Mouse (Mus musculus): ENCODE results near the gene Angptl2. TPM values are rescaled to one million over a fixed set of nuclear protein-coding genes. Genes with fewer than 3 reads are reported as not detected.

Gene Angptl2
- total RNA-seq, 1 experiment = 5.1 TPM

DNA sequence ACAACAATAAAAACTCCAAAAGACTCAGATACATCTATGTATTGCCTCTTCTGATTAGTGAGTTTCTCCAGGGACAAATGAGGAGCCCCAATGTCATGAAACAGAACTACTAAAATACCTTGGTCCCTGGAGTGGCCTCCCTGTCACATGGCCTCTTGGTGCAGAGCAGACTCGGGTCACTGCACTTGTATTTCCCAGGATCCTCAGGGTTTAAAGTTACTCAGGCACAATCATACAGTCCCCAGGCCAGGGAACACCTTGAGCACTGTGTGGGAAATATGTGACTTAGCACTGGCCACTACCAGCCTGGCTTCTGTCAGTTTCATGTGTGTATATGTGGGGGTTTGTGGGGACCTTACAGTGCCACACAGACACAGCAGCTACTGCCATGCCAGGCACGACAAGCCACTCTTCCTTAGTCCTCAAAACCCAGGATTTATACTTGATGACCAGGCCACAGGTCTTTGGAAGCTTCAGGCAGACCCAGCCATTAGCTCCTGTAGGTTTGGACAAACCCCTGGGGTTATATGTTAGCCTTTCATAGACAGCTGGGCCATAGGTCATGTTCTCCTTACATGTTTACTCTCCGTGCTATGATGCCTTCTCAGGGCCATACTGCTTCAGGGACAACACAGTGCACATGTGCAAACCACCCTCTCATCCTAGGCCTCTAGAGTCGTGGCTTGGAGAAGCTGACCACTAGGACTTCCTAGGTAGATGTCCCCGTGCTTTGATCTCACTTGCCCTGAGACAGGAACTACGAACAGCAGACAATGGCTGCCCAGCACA, 17.1 kb downstream of the Angptl2 start:
- H3K36me3 ChIP-seq (ENCODE audit: control insufficient read depth, insufficient read depth, low read length, poor library complexity, severe bottlenecking) = no peaks in the 10 kb centered on the region
- no peak overlapping the region for H3K9ac ChIP-seq (ENCODE audit: insufficient read depth, low read depth, low read length, poor library complexity, severe bottlenecking)
- no peak overlapping the region for H3K4me3 ChIP-seq (ENCODE audit: insufficient read depth in 1 of 2, low read depth in 1 of 2, low read length in 2 of 2, poor library complexity in 1 of 2, severe bottlenecking in 1 of 2)
- no peak for TF ChIP-seq ZC3H11A (IDR thresholded peaks at IDR 0.05; ENCODE audit: borderline replicate concordance, low read depth, low read length)
- no peak for TF ChIP-seq CHD2 (IDR thresholded peaks at IDR 0.05; ENCODE audit: low read depth, low read length)
- TF ChIP-seq ZNF384 (IDR thresholded peaks at IDR 0.05; ENCODE audit: low read depth, low read length) = no peak
- no peak for TF ChIP-seq HCFC1 (IDR thresholded peaks at IDR 0.05; ENCODE audit: borderline replicate concordance, insufficient read depth, low read length)
- TF ChIP-seq MAFK (IDR thresholded peaks at IDR 0.05; ENCODE audit: insufficient read depth, low read depth, low read length) = no peak
- in situ Hi-C loops (cut with MboI; ENCODE audit: low sequenced_read_pairs in 2 of 2, unreplicated experiment in 2 of 2) = no loop called here
- no peaks in the 10 kb centered on the region for H3K9me3 ChIP-seq (ENCODE audit: control insufficient read depth, insufficient read depth, low read depth, low read length)
- peaks cover 0 to 3% of the 10 kb centered on the region in 2 experiments; a peak in 1 of 4 replicates for H3K4me1 ChIP-seq (ENCODE audit: control insufficient read depth in 2 of 2, insufficient read depth in 2 of 2, low read length in 2 of 2, poor library complexity in 1 of 2)
- H3K27ac ChIP-seq (ENCODE audit: insufficient read depth, low read depth, low read length, poor library complexity, severe bottlenecking) = no peak overlapping the region
- no peak for DNase-seq (ENCODE audit: low read depth, low spot score)

DNA sequence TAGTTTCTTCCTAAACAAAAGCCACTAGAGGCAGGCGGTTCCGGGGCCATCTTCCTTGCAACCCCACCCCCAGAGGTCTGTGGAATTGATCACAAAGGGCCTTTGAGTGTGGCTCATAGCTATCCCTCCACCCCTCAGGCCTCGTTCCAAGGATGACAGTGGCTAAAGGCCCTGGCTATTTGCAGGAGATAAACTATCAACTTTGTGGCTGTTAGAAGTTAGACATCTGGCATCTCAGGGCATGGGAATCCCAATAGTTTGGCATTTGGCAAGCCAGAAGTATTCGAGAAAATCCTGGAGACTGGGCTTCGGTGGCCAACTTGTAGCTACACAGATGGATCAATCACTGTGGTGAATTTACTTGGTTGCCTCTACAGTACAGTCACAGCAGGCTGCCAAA, 18.0 kb downstream of the Angptl2 start:
- no peaks in the 10 kb centered on the region for H3K9me3 ChIP-seq (ENCODE audit: control insufficient read depth, insufficient read depth, low read depth, low read length)
- DNase-seq (ENCODE audit: low read depth, low spot score) = no peak
- in situ Hi-C loops (cut with MboI; ENCODE audit: low sequenced_read_pairs in 2 of 2, unreplicated experiment in 2 of 2) = no loop called here
- no peak overlapping the region for H3K27ac ChIP-seq (ENCODE audit: insufficient read depth, low read depth, low read length, poor library complexity, severe bottlenecking)
- no peak for TF ChIP-seq HCFC1 (IDR thresholded peaks at IDR 0.05; ENCODE audit: borderline replicate concordance, insufficient read depth, low read length)
- no peak for TF ChIP-seq ZNF384 (IDR thresholded peaks at IDR 0.05; ENCODE audit: low read depth, low read length)
- TF ChIP-seq CHD2 (IDR thresholded peaks at IDR 0.05; ENCODE audit: low read depth, low read length) = no peak
- TF ChIP-seq ZC3H11A (IDR thresholded peaks at IDR 0.05; ENCODE audit: borderline replicate concordance, low read depth, low read length) = no peak
- no peak for TF ChIP-seq MAFK (IDR thresholded peaks at IDR 0.05; ENCODE audit: insufficient read depth, low read depth, low read length)
- H3K4me3 ChIP-seq (ENCODE audit: insufficient read depth in 1 of 2, low read depth in 1 of 2, low read length in 2 of 2, poor library complexity in 1 of 2, severe bottlenecking in 1 of 2) = no peak overlapping the region
- H3K36me3 ChIP-seq (ENCODE audit: control insufficient read depth, insufficient read depth, low read length, poor library complexity, severe bottlenecking) = no peaks in the 10 kb centered on the region
- H3K9ac ChIP-seq (ENCODE audit: insufficient read depth, low read depth, low read length, poor library complexity, severe bottlenecking) = no peak overlapping the region
- H3K4me1 ChIP-seq (ENCODE audit: control insufficient read depth in 2 of 2, insufficient read depth in 2 of 2, low read length in 2 of 2, poor library complexity in 1 of 2) = peaks cover 0 to 3% of the 10 kb centered on the region in 2 experiments; a peak in 1 of 4 replicates

DNA sequence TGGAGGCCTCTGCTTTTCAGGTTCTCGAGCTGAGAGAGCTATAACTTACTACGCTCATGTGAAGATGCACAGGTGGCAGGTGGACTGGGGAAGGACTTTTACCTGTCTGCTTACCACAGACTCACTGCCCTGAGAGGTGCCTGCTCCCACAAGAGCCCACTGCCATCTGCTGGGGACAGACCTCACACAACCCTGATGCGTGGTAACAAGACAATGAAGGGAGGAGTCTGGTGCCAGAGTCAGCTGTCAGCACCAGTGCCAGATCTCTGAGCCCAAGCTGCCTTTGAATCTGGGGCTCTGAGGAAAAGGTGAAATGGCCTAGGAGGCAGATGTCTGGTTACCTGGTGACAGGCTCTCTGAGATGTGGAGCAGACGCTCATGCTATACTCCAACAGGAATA, 19.0 kb downstream of the Angptl2 start:
- no peak overlapping the region for H3K9ac ChIP-seq (ENCODE audit: insufficient read depth, low read depth, low read length, poor library complexity, severe bottlenecking)
- no peak overlapping the region for H3K27ac ChIP-seq (ENCODE audit: insufficient read depth, low read depth, low read length, poor library complexity, severe bottlenecking)
- no peak overlapping the region for H3K4me3 ChIP-seq (ENCODE audit: insufficient read depth in 1 of 2, low read depth in 1 of 2, low read length in 2 of 2, poor library complexity in 1 of 2, severe bottlenecking in 1 of 2)
- no peaks in the 10 kb centered on the region for H3K36me3 ChIP-seq (ENCODE audit: control insufficient read depth, insufficient read depth, low read length, poor library complexity, severe bottlenecking)
- DNase-seq (ENCODE audit: low read depth, low spot score) = no peak
- no peaks in the 10 kb centered on the region for H3K9me3 ChIP-seq (ENCODE audit: control insufficient read depth, insufficient read depth, low read depth, low read length)
- in situ Hi-C loops (cut with MboI; ENCODE audit: low sequenced_read_pairs in 2 of 2, unreplicated experiment in 2 of 2) = no loop called here
- peaks cover 0 to 3% of the 10 kb centered on the region in 2 experiments; a peak in 1 of 4 replicates for H3K4me1 ChIP-seq (ENCODE audit: control insufficient read depth in 2 of 2, insufficient read depth in 2 of 2, low read length in 2 of 2, poor library complexity in 1 of 2)
- no peak for TF ChIP-seq ZC3H11A (IDR thresholded peaks at IDR 0.05; ENCODE audit: borderline replicate concordance, low read depth, low read length)

DNA sequence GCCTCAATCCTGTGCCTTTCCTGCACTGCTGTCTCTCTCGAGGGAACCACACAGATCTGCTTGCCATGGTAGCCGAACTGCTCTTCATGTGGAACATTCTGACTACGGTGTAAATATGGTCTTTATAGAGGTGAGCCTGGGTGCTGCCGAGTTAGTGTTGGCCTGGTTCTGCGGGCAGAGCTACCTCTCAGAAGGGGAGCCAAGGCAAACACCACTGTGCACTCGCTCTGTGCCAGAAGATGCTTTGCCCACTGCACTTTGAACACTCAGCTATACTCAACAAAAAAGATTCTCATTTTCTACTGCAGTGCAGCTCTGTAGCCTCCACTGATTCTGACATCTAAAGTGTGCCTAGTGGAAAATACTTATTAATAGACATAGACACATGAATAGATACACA, 21.7 kb downstream of the Angptl2 start:
- no peaks in the 10 kb centered on the region for H3K9me3 ChIP-seq (ENCODE audit: control insufficient read depth, insufficient read depth, low read depth, low read length)
- no peaks in the 10 kb centered on the region for H3K4me1 ChIP-seq (ENCODE audit: control insufficient read depth in 2 of 2, insufficient read depth in 2 of 2, low read length in 2 of 2, poor library complexity in 1 of 2)
- in situ Hi-C loops (cut with MboI; ENCODE audit: low sequenced_read_pairs in 2 of 2, unreplicated experiment in 2 of 2) = no loop called here
- TF ChIP-seq MAFK (IDR thresholded peaks at IDR 0.05; ENCODE audit: insufficient read depth, low read depth, low read length) = no peak
- no peak for TF ChIP-seq ZNF384 (IDR thresholded peaks at IDR 0.05; ENCODE audit: low read depth, low read length)
- TF ChIP-seq CHD2 (IDR thresholded peaks at IDR 0.05; ENCODE audit: low read depth, low read length) = no peak
- TF ChIP-seq ZC3H11A (IDR thresholded peaks at IDR 0.05; ENCODE audit: borderline replicate concordance, low read depth, low read length) = no peak
- no peak for TF ChIP-seq HCFC1 (IDR thresholded peaks at IDR 0.05; ENCODE audit: borderline replicate concordance, insufficient read depth, low read length)
- no peak overlapping the region for H3K9ac ChIP-seq (ENCODE audit: insufficient read depth, low read depth, low read length, poor library complexity, severe bottlenecking)
- no peaks in the 10 kb centered on the region; the same call in 1 of the 2 replicates for H3K36me3 ChIP-seq (ENCODE audit: control insufficient read depth, insufficient read depth, low read length, poor library complexity, severe bottlenecking)
- DNase-seq (ENCODE audit: low read depth, low spot score) = no peak
- H3K27ac ChIP-seq (ENCODE audit: insufficient read depth, low read depth, low read length, poor library complexity, severe bottlenecking) = no peak overlapping the region
- no peak overlapping the region for H3K4me3 ChIP-seq (ENCODE audit: insufficient read depth in 1 of 2, low read depth in 1 of 2, low read length in 2 of 2, poor library complexity in 1 of 2, severe bottlenecking in 1 of 2)

Data from ES-E14 (cell line).